Mouse (Mus musculus): Measurements from ENCODE around the gene Nkd1. TPM values are rescaled to one million over a fixed set of nuclear protein-coding genes. Genes with fewer than 3 reads are reported as not detected.

Gene Nkd1
- total RNA-seq, 2 experiments from 2014 or later: 0.82 to 1.7 TPM

GRCm38 (mm10) chr8:88635474-88636397 lies 114.6 kb downstream of the Nkd1 start, which contains the start of gene Snx20:
Snx20 (minus strand) TSS chr8:88636128.
- intact Hi-C loops (cut with DNase I): no loop called here
- peak within 1 kb of the TSS; percentile 54 for H3K4me3 ChIP-seq
- no peak for DNase-seq

GRCm38 (mm10) chr8:88637092-88638000 lies 116.2 kb downstream of the Nkd1 start:
- H3K4me3 ChIP-seq: no peak overlapping the region
- TF ChIP-seq CTCF (IDR thresholded peaks at IDR 0.05): no peak
- DNase-seq: no peak
- intact Hi-C loops (cut with DNase I): no loop called here
- no peak overlapping the region for H3K27ac ChIP-seq

More at GRCm38 (mm10) chr8:88635474-88636397, 114.6 kb downstream of the Nkd1 start, which contains the start of gene Snx20:
- TF ChIP-seq CTCF (IDR thresholded peaks at IDR 0.05): no peak
- H3K27ac ChIP-seq: peak within 1 kb of the TSS; percentile 40

- intact Hi-C loops (cut with DNase I): no loop called here
- no peak overlapping the region for H3K4me3 ChIP-seq
- no peak for DNase-seq
- TF ChIP-seq CTCF (IDR thresholded peaks at IDR 0.05): no peak
- no peak overlapping the region for H3K27ac ChIP-seq
These were observed 117.8 kb downstream of the Nkd1 start for GRCm38 (mm10) chr8:88638908-88639307.

- intact Hi-C loops (cut with DNase I): no loop called here
- no peak for TF ChIP-seq CTCF (IDR thresholded peaks at IDR 0.05)
These were observed 121.8 kb downstream of the Nkd1 start for GRCm38 (mm10) chr8:88642734-88643564.

More at GRCm38 (mm10) chr8:88642734-88643564, 121.8 kb downstream of the Nkd1 start:
- Histone ChIP-seq H3K4me3 (no peak overlapping the region), H3K27ac (no peak overlapping the region)
- no peak for DNase-seq

Other genes starting within 250 kb of the Nkd1 start
- 1 to 10 TPM; 3.4 to 6.6 TPM for gene Adcy7, start 249.0 kb upstream of the Nkd1 start, total RNA-seq (2021)
- gene Brd7, start 159.2 kb upstream of the Nkd1 start, total RNA-seq (2021): 10 to 100 TPM; 74.5 to 85.4 TPM
- gene Snx20, start 114.8 kb downstream of the Nkd1 start, total RNA-seq (2021): under 1 TPM in 1 of 2 experiments, not detected in 1; 0.28 TPM
- under 1 TPM; 0.31 to 0.53 TPM for gene Nod2, start 126.0 kb downstream of the Nkd1 start, total RNA-seq (2021)
- gene Cyld, start 175.7 kb downstream of the Nkd1 start, total RNA-seq (2021): 10 to 100 TPM; 18.1 to 22.5 TPM